Mouse (Mus musculus) embryo, embryonic 10.5 days (tissue): ENCODE data around the gene N4bp3.

Experiments
- DNase-seq: peaks from one replicate; pipeline ENCODE4 v3.0.0-alpha.2; 2015; ENCODE audit warnings: low spot score

Gene N4bp3

GRCm38 (mm10) chr11:51597553-51597952 lies 53.1 kb downstream of the N4bp3 start:
- no peak for DNase-seq

- DNase-seq: no peak
These were observed 55.1 kb downstream of the N4bp3 start for GRCm38 (mm10) chr11:51595459-51596083.

GRCm38 (mm10) chr11:51594715-51595350 lies 55.8 kb downstream of the N4bp3 start:
- DNase-seq: no peak

GRCm38 (mm10) chr11:51593849-51594248 lies 56.8 kb downstream of the N4bp3 start:
- DNase-seq: no peak

- no peak for DNase-seq
These were observed 57.3 kb downstream of the N4bp3 start for GRCm38 (mm10) chr11:51593368-51593767.
